Mouse (Mus musculus) hematopoietic stem cell, adult 5-6 weeks (primary cell): ENCODE results near the gene Sprr1a. TPM values are rescaled to one million over a fixed set of nuclear protein-coding genes. Genes with fewer than 3 reads are reported as not detected.
"Not testable (repeated sequence)": the region's sequence is repeated elsewhere in the genome, so short reads cannot be mapped to it uniquely, and the experiment has no call there.

Source experiments
- ATAC-seq, 2 experiments: fragments of 125-278 bp in 1 of 2; replicated peaks in 1 of 2; 2 replicates each; pipeline ENCODE4 v1.8.0; 2016 to 2017; ENCODE audit warnings: inconsistent platforms in 2 of 2, mild to moderate bottlenecking in 2 of 2, moderate number of reproducible peaks in 2 of 2, low read depth in 1 of 2, moderate TSS enrichment in 1 of 2; ENCODE audit not compliant: low FRiP score in 2 of 2, poor library complexity in 2 of 2, severe bottlenecking in 2 of 2, insufficient read depth in 1 of 2, low TSS enrichment in 1 of 2
- total RNA-seq: library from RNA; stranded (forward); fragments of 172-1452, 232-1000 nt; gene quantifications from 2 replicates; pipeline ENCODE4 v1.2.3, GENCODE M21; 2017

Gene Sprr1a
- not detected in 2 replicates for total RNA-seq

DNA sequence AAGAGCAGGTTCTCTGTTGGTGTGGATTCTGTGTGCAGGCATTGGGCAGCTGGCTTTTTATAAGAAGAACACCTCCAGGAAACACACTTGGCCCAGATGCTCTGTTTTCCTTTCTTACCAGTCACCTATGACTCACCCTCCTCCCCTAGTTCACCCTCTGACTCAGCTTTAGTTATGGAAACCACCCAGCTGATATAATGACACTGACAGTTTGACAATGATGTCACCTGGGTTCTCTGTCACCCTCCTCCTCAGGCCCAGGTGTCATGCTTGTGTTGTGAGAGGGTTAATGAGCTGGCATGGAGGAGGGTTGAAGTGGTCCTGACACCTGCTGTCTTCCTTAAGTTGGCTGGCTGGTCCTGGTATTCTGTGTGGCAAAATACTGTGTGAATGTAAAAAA is at the start of gene Sprr1a:
Gene Sprr1a (minus strand): TSS at position 33 of the 400 bp plus-strand sequence.
- no peak for ATAC-seq

GRCm38 (mm10) chr3:92534411-92534810 is 48.7 kb upstream of the Sprr1a start, which contains the start of gene 2310046K23Rik:
Gene 2310046K23Rik (minus strand): TSS chr3:92534511.
- no peak for ATAC-seq

GRCm38 (mm10) chr3:92512325-92512724 is 26.6 kb upstream of the Sprr1a start:
- ATAC-seq, result no peak

DNA sequence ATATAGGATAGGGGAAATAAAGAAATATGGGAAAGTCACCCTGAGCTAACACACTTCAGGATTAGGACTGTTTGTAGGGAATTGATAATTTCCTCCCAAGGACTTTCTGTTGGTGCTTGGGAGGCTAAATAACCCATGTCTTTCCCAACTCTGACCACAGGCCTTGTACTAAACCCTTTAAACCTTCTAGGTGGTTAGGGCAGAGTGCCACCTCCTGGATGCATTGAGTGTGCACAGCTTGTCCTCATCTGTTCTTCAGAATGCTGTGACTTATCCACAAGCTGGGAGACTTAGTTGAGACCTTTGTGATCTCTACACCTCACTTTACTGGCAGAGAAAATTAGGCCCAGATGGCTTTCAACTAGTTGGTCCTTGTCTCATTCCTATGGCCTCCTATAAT is 25.1 kb upstream of the Sprr1a start:
- peak; percentile 27 to 66; a peak in 2 of 4 replicates for ATAC-seq

- ATAC-seq, result no peak
Observed at GRCm38 (mm10) chr3:92508185-92508584, 22.5 kb upstream of the Sprr1a start.

DNA sequence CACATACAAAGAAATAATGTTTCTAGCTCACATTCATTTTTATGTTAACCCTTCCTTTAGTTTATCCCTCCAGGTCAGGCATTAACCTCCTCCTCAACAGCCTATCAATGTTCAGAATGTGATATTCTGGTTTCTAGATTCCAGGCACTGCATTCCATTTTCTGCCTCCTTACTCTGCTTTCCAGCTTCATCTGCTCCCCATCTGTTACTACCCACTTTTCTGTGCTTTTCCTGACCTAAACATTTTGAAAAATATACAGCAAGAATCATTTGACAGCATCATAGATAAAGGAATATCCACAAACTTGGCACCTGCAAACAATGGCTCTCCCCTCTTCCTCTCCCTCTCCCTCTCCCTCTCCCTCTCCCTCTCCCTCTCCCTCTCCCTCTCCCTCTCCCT is 17.8 kb upstream of the Sprr1a start:
- no peak for ATAC-seq

- no peak for ATAC-seq
Observed at GRCm38 (mm10) chr3:92500393-92500792, 14.7 kb upstream of the Sprr1a start, which contains the start of gene Sprr4. Gene Sprr4 (minus strand): TSS chr3:92500493.

- ATAC-seq, result not testable (repeated sequence)
Observed at GRCm38 (mm10) chr3:92490262-92490661, 4.6 kb upstream of the Sprr1a start.

DNA sequence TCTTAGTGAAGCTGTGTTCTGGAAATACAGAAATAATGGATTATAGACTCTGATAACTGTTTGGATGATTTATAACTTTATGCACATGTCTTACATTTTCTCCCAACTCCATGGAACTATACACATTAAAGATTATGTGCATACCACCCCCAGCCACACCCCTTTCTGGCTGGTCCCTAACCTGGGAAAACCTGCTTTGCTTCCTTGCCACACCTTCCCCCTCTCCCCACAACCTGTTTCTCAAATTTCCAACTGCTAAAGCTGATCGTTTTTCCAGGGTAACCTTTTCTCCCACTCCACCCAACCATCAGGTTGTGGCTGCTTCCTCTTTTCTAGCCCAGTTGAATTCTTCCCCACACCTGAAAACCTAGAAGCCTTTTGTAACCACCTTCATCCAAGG is 612 bp upstream of the Sprr1a start:
- ATAC-seq, result no peak

DNA sequence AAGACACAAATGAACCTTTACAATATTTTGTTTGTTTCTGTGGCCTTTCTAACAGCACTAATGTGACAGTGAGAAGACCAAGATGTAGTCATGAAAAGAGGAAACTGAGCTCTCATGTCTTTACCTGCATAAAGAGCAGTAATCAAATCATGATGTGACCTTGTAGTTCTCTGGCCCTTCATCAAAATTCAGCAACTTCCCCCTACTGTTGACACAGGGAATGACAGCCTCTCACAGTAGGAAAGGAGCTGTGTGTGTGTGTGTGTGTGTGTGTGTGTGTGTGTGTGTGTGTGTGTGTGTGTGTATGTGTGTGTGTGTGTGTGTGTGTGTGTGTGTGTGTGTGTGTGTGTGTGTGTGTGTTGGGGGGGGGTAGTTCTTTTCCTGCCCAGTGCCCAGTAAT is 4.4 kb downstream of the Sprr1a start:
- not testable (repeated sequence) for ATAC-seq

- ATAC-seq, result no peak
Observed at GRCm38 (mm10) chr3:92470111-92470510, 15.6 kb downstream of the Sprr1a start.

DNA sequence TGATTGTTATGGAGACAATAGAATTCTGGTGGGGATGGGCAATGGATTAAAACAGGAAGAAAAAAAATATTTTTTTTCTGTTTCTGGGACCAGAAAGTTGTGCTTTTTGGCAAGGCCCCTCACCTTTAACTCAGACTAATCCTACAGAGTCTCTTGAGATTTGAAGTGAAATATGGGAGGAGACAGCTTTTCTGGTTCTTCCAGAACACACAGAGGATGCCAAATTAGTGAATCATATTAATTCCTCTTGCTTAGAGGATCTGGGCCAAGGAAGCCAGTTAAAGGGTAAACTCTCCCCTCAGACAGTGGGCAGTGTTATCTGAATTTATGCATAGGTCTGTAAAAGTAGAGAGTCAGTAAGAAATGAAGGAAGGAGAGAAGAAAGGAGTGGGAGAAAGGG is 18.3 kb downstream of the Sprr1a start:
- no peak for ATAC-seq

- ATAC-seq, result no peak
Observed at GRCm38 (mm10) chr3:92466576-92466975, 19.1 kb downstream of the Sprr1a start.

- ATAC-seq, result no peak
Observed at GRCm38 (mm10) chr3:92458620-92459019, 27.1 kb downstream of the Sprr1a start, which contains the start of gene Sprr3. Gene Sprr3 (minus strand): TSS chr3:92458720.

GRCm38 (mm10) chr3:92455151-92455550 is 30.5 kb downstream of the Sprr1a start:
- ATAC-seq, result no peak

DNA sequence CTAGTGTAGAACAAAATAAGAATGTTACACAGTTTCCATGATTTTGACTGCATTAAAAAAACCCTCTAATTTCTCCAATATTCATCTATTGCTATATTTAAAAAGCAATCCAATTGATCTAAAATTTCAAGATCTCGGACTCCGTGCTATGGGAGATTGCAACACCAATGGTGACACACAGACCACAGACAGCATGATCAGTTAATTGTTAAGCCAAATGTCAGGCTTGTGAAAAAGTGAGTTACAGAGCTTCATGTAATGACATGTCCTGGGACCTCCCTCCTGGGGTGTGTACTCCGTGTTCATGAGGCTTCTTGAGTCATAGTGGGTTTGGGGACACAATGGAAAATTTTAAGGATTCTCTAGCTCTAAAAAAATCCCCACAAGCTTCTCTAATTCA is 45.5 kb downstream of the Sprr1a start:
- no peak for ATAC-seq

- no peak for ATAC-seq
Observed at GRCm38 (mm10) chr3:92438689-92439088, 47.0 kb downstream of the Sprr1a start, which contains the start of gene Sprr1b. Gene Sprr1b (minus strand): TSS chr3:92438789.
